Mouse (Mus musculus) limb, embryonic 13.5 days (tissue): ENCODE measurements around the gene Gm13278. TPM values are rescaled to one million over a fixed set of nuclear protein-coding genes. Genes with fewer than 3 reads are reported as not detected.
"Not testable (repeated sequence)": the region's sequence is repeated elsewhere in the genome, so short reads cannot be mapped to it uniquely, and the experiment has no call there.

ENCODE experiments used
- ATAC-seq: fragments of 200-750 bp; cut with Nextera tagmentation; 2 replicates; pipeline ENCODE4 v1.8.0; 2017; ENCODE audit warnings: low read depth, moderate number of reproducible peaks, moderate TSS enrichment; ENCODE audit not compliant: low FRiP score
- H3K27ac ChIP-seq: fragments of 300-500 bp; sonication (generic); 2 replicates; pipeline ENCODE4 v1.5.1; 2015; ENCODE audit warnings: inconsistent platforms, mild to moderate bottlenecking, moderate library complexity
- H3K27me3 ChIP-seq: fragments of 300-500 bp; sonication (generic); 2 replicates; pipeline ENCODE4 v1.6.1; 2015; ENCODE audit warnings: mild to moderate bottlenecking, inconsistent platforms
- H3K36me3 ChIP-seq: fragments of 300-500 bp; sonication (generic); 2 replicates; pipeline ENCODE4 v1.6.1; 2015; ENCODE audit warnings: inconsistent platforms, mild to moderate bottlenecking, moderate library complexity
- H3K4me1 ChIP-seq: fragments of 300-500 bp; sonication (generic); 2 replicates; pipeline ENCODE4 v1.6.1; 2015; ENCODE audit warnings: inconsistent platforms
- H3K4me2 ChIP-seq: fragments of 300-500 bp; sonication (generic); replicated peaks from 2 replicates; pipeline ENCODE4 v1.6.1; 2015; ENCODE audit warnings: inconsistent platforms, mild to moderate bottlenecking, moderate library complexity
- H3K4me3 ChIP-seq: fragments of 300-500 bp; sonication (generic); 2 replicates; pipeline ENCODE4 v1.5.1; 2015; ENCODE audit warnings: moderate library complexity, mild to moderate bottlenecking, inconsistent platforms
- H3K9ac ChIP-seq: fragments of 300-500 bp; sonication (generic); 2 replicates; pipeline ENCODE4 v1.6.1; 2015; ENCODE audit warnings: mild to moderate bottlenecking, inconsistent platforms
- H3K9me3 ChIP-seq: fragments of 300-500 bp; sonication (generic); 2 replicates; pipeline ENCODE4 v1.6.1; 2016; ENCODE audit warnings: inconsistent platforms
- WGBS: fragments of 180-500 bp; shearing (Covaris S2); methylation state at CpG from one replicate; pipeline ENCODE4 v1.1.7; 2015; 5-methylcytosine and 5-hydroxymethylcytosine counted together
- polyA plus RNA-seq: library from polyadenylated mRNA; unstranded; fragments of >200 nt; fragmentation: Nextera tagmentation; extraction: Ambion mirVana; gene quantifications from 2 replicates; pipeline ENCODE4 v1.2.1, GENCODE M21; 2015

Gm13278 gene
- polyA plus RNA-seq, 1 experiment from 2014 or later, result not detected

DNA sequence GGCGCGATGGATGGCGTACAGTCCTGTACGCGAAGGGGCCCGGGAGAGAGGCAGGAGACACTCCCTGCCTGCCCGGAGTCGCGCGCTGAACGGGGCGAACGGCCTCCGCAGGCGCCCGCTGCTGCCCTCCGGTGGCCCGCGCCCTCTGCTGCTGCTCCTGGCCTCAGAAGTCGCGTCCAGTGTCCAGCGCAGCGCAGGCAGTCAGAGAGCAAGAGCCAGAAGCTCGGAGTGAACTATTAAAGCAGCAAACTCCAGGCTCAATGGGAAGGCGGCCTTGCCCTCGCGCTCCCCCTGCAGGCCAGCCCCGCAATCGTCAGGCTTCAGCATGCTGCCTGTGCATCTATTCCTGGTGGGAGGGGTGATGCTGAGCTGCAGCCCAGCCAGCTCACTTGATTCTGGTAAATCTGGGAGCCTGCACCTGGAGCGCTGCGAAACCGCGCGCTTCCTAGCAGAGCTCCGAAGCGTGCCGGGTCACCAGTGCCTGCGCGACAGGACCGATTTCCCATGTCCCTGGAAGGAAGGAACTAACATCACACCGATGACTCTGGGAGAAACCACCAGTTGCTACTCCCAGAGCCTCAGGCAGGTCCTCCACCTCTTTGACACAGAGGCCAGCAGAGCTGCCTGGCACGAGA, 27.8 kb upstream of the Gm13278 start:
- WGBS, result 4% methylated on average over 27 of the region's 42 CpGs
- Histone ChIP-seq H3K4me2 (peak overlapping the region; percentile 59), H3K4me3 (peak overlapping the region; percentile 43), H3K9ac (peak overlapping the region; percentile 51; the same call in 1 of the 2 replicates)
- H3K4me1 ChIP-seq, H3K9me3 ChIP-seq, H3K27ac ChIP-seq, ATAC-seq, H3K27me3 ChIP-seq, H3K36me3 ChIP-seq: not testable (repeated sequence)

DNA sequence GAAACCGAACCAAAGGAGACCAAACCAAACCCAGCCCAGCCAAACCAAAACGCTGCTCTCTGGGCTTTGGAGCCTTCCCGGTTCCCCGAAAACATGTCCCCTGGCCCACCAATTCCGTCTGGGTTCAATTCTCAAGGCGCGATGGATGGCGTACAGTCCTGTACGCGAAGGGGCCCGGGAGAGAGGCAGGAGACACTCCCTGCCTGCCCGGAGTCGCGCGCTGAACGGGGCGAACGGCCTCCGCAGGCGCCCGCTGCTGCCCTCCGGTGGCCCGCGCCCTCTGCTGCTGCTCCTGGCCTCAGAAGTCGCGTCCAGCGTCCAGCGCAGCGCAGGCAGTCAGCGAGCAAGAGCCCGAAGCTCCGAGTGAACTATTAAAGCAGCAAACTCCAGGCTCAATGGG, 17.8 kb upstream of the Gm13278 start, which contains the start of gene Gm13290:
Gene Gm13290 (plus strand): TSS at position 301 of the 400 bp plus-strand sequence.
- not testable (repeated sequence) for H3K9me3 ChIP-seq, H3K27me3 ChIP-seq, H3K27ac ChIP-seq, H3K9ac ChIP-seq, H3K4me3 ChIP-seq, H3K4me2 ChIP-seq, H3K4me1 ChIP-seq, ATAC-seq, H3K36me3 ChIP-seq
- WGBS, result no CpG with 5 or more reads among the region's 32 CpGs

DNA sequence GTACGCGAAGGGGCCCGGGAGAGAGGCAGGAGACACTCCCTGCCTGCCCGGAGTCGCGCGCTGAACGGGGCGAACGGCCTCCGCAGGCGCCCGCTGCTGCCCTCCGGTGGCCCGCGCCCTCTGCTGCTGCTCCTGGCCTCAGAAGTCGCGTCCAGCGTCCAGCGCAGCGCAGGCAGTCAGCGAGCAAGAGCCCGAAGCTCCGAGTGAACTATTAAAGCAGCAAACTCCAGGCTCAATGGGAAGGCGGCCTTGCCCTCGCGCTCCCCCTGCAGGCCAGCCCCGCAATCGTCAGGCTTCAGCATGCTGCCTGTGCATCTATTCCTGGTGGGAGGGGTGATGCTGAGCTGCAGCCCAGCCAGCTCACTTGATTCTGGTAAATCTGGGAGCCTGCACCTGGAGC, 14.7 kb upstream of the Gm13278 start, which contains the start of gene Gm13289:
Gene Gm13289 (plus strand): TSS at position 301 of the 400 bp plus-strand sequence.
- H3K36me3 ChIP-seq, H3K9ac ChIP-seq, H3K4me1 ChIP-seq, ATAC-seq, H3K27ac ChIP-seq, H3K4me3 ChIP-seq, H3K9me3 ChIP-seq, H3K27me3 ChIP-seq, H3K4me2 ChIP-seq: not testable (repeated sequence)
- no CpG with 5 or more reads among the region's 29 CpGs for WGBS

DNA sequence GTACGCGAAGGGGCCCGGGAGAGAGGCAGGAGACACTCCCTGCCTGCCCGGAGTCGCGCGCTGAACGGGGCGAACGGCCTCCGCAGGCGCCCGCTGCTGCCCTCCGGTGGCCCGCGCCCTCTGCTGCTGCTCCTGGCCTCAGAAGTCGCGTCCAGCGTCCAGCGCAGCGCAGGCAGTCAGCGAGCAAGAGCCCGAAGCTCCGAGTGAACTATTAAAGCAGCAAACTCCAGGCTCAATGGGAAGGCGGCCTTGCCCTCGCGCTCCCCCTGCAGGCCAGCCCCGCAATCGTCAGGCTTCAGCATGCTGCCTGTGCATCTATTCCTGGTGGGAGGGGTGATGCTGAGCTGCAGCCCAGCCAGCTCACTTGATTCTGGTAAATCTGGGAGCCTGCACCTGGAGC, 11.8 kb upstream of the Gm13278 start, which contains the start of gene Gm13272:
Gene Gm13272 (plus strand): TSS at position 301 of the 400 bp plus-strand sequence.
- H3K9ac ChIP-seq, H3K4me1 ChIP-seq, H3K27me3 ChIP-seq, H3K27ac ChIP-seq, H3K4me2 ChIP-seq, ATAC-seq, H3K4me3 ChIP-seq, H3K36me3 ChIP-seq, H3K9me3 ChIP-seq: not testable (repeated sequence)
- no CpG with 5 or more reads among the region's 29 CpGs for WGBS

DNA sequence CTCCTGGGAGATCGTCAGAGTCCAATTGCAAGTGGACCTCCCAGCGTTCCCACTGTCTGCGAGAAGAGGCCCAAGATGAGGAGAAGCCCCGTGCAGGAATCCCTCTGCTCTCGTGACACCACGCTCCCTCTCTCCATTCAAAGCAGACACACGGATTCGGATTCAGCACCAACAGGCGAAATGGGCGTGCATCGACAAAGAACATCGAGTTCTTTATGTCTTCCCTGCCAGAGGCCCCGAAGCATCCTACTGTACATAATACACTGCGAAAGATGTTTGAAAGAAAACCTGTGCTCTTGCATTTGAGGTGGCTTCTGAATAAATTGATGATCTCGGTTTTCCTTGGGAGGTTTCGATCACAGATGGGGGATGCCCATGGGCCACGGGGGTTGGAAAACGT, 11.0 kb upstream of the Gm13278 start:
- H3K9me3 ChIP-seq, H3K4me3 ChIP-seq, H3K4me2 ChIP-seq, H3K27me3 ChIP-seq, ATAC-seq, H3K4me1 ChIP-seq, H3K9ac ChIP-seq, H3K36me3 ChIP-seq, H3K27ac ChIP-seq: not testable (repeated sequence)
- 59% methylated on average over 11 of the region's 18 CpGs for WGBS

DNA sequence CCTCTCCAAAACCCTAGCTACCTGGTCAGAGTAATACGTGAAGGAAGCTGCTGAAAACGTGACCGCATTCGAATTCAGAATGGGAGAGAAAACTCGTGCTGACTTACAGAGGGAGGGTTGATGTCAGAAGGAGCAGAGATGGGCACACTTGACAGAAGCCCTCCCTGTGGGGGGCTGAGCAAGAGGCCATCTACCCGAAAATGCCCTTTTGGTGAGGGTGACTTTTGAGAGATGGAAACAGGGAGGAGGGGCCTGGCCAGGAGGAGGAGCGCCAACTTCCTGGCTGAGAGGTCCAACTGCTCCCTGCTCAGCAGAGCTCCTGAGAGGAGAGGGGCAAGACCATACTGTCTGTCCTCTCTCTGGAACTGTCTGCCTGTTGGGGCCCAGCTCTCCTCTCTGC, 9.5 kb upstream of the Gm13278 start, which contains the start of gene Ifnz:
Gene Ifnz (plus strand): TSS at position 301 of the 400 bp plus-strand sequence.
- WGBS, result 23% methylated on average over 5 of the region's 7 CpGs
- H3K4me3 ChIP-seq, result peak within 1 kb of the TSS; percentile 30

DNA sequence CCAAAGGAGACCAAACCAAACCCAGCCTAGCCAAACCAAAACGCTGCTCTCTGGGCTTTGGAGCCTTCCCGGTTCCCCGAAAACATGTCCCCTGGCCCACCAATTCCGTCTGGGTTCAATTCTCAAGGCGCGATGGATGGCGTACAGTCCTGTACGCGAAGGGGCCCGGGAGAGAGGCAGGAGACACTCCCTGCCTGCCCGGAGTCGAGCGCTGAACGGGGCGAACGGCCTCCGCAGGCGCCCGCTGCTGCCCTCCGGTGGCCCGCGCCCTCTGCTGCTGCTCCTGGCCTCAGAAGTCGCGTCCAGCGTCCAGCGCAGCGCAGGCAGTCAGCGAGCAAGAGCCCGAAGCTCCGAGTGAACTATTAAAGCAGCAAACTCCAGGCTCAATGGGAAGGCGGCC, 9.0 kb upstream of the Gm13278 start:
- H3K36me3 ChIP-seq, H3K9ac ChIP-seq, H3K9me3 ChIP-seq, H3K27me3 ChIP-seq, ATAC-seq, H3K4me1 ChIP-seq, H3K27ac ChIP-seq: not testable (repeated sequence)
- H3K4me2 ChIP-seq, result peak overlapping the region; percentile 51
- H3K4me3 ChIP-seq, result peak overlapping the region; percentile 30
- 0% methylated on average over 13 of the region's 31 CpGs for WGBS

More for the DNA sequence above, 9.5 kb upstream of the Gm13278 start, which contains the start of gene Ifnz:
- not testable (repeated sequence) for H3K9me3 ChIP-seq, H3K27me3 ChIP-seq, H3K4me1 ChIP-seq, ATAC-seq, H3K27ac ChIP-seq, H3K9ac ChIP-seq, H3K36me3 ChIP-seq
- H3K4me2 ChIP-seq, result peak within 1 kb of the TSS; percentile 51

DNA sequence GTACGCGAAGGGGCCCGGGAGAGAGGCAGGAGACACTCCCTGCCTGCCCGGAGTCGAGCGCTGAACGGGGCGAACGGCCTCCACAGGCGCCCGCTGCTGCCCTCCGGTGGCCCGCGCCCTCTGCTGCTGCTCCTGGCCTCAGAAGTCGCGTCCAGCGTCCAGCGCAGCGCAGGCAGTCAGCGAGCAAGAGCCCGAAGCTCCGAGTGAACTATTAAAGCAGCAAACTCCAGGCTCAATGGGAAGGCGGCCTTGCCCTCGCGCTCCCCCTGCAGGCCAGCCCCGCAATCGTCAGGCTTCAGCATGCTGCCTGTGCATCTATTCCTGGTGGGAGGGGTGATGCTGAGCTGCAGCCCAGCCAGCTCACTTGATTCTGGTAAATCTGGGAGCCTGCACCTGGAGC, 5.9 kb upstream of the Gm13278 start, which contains the start of gene Gm13276:
Gene Gm13276 (plus strand): TSS at position 301 of the 400 bp plus-strand sequence.
- not testable (repeated sequence) for H3K9ac ChIP-seq, H3K4me2 ChIP-seq, H3K4me3 ChIP-seq, H3K36me3 ChIP-seq, H3K4me1 ChIP-seq, H3K27me3 ChIP-seq, H3K27ac ChIP-seq, ATAC-seq, H3K9me3 ChIP-seq
- WGBS, result no CpG with 5 or more reads among the region's 27 CpGs

DNA sequence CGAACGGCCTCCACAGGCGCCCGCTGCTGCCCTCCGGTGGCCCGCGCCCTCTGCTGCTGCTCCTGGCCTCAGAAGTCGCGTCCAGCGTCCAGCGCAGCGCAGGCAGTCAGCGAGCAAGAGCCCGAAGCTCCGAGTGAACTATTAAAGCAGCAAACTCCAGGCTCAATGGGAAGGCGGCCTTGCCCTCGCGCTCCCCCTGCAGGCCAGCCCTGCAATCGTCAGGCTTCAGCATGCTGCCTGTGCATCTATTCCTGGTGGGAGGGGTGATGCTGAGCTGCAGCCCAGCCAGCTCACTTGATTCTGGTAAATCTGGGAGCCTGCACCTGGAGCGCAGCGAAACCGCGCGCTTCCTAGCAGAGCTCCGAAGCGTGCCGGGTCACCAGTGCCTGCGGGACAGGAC, 2.9 kb upstream of the Gm13278 start, which contains the start of gene Gm13277:
Gene Gm13277 (plus strand): TSS at position 231 of the 400 bp plus-strand sequence.
- H3K27ac ChIP-seq, H3K4me1 ChIP-seq, H3K9ac ChIP-seq, H3K4me3 ChIP-seq, H3K36me3 ChIP-seq, H3K4me2 ChIP-seq, H3K27me3 ChIP-seq, H3K9me3 ChIP-seq, ATAC-seq: not testable (repeated sequence)
- WGBS, result 0% methylated on average over 4 of the region's 28 CpGs

DNA sequence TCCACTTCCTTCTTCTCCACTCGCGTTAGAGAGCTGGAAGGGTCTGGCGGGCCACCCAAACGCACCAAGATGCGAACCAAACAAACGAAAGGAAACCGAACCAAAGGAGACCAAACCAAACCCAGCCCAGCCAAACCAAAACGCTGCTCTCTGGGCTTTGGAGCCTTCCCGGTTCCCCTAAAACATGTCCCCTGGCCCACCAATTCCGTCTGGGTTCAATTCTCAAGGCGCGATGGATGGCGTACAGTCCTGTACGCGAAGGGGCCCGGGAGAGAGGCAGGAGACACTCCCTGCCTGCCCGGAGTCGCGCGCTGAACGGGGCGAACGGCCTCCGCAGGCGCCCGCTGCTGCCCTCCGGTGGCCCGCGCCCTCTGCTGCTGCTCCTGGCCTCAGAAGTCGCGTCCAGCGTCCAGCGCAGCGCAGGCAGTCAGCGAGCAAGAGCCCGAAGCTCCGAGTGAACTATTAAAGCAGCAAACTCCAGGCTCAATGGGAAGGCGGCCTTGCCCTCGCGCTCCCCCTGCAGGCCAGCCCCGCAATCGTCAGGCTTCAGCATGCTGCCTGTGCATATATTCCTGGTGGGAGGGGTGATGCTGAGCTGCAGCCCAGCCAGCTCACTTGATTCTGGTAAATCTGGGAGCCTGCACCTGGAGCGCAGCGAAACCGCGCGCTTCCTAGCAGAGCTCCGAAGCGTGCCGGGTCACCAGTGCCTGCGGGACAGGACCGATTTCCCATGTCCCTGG, 2.8 kb downstream of the Gm13278 start, which contains the start of gene Gm13275:
Gene Gm13275 (plus strand): TSS at position 552 of the 740 bp plus-strand sequence.
- H3K4me2 ChIP-seq, H3K27ac ChIP-seq, H3K27me3 ChIP-seq, H3K9ac ChIP-seq, ATAC-seq, H3K4me3 ChIP-seq, H3K4me1 ChIP-seq, H3K36me3 ChIP-seq, H3K9me3 ChIP-seq: not testable (repeated sequence)
- WGBS, result 0% methylated on average over 14 of the region's 52 CpGs

DNA sequence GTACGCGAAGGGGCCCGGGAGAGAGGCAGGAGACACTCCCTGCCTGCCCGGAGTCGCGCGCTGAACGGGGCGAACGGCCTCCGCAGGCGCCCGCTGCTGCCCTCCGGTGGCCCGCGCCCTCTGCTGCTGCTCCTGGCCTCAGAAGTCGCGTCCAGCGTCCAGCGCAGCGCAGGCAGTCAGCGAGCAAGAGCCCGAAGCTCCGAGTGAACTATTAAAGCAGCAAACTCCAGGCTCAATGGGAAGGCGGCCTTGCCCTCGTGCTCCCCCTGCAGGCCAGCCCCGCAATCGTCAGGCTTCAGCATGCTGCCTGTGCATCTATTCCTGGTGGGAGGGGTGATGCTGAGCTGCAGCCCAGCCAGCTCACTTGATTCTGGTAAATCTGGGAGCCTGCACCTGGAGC, 5.7 kb downstream of the Gm13278 start, which contains the start of gene Gm13279:
Gene Gm13279 (plus strand): TSS at position 301 of the 400 bp plus-strand sequence.
- WGBS, result no CpG with 5 or more reads among the region's 28 CpGs
- not testable (repeated sequence) for ATAC-seq, H3K36me3 ChIP-seq

DNA sequence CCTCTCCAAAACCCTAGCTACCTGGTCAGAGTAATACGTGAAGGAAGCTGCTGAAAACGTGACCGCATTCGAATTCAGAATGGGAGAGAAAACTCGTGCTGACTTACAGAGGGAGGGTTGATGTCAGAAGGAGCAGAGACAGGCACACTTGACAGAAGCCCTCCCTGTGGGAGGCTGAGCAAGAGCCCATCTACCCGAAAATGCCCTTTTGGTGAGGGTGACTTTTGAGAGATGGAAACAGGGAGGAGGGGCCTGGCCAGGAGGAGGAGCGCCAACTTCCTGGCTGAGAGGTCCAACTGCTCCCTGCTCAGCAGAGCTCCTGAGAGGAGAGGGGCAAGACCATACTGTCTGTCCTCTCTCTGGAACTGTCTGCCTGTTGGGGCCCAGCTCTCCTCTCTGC, 8.0 kb downstream of the Gm13278 start, which contains the start of gene Gm13285:
Gene Gm13285 (plus strand): TSS at position 301 of the 400 bp plus-strand sequence.
- H3K4me3 ChIP-seq, H3K36me3 ChIP-seq, H3K9ac ChIP-seq, H3K4me1 ChIP-seq, H3K4me2 ChIP-seq, ATAC-seq, H3K27me3 ChIP-seq, H3K9me3 ChIP-seq, H3K27ac ChIP-seq: not testable (repeated sequence)
- 21% methylated on average over 6 of the region's 7 CpGs for WGBS

More for the DNA sequence above, 5.7 kb downstream of the Gm13278 start, which contains the start of gene Gm13279:
- H3K9me3 ChIP-seq, H3K4me2 ChIP-seq, H3K27ac ChIP-seq, H3K4me3 ChIP-seq, H3K9ac ChIP-seq, H3K4me1 ChIP-seq, H3K27me3 ChIP-seq: not testable (repeated sequence)
